Mouse (Mus musculus): ENCODE measurements around the gene Ccdc137.
A peak's percentile ranks its signal among the peaks of the same experiment; 100 is the strongest.
"Not testable (repeated sequence)": the region's sequence is repeated elsewhere in the genome, so short reads cannot be mapped to it uniquely, and the experiment has no call there.

Gene Ccdc137

DNA sequence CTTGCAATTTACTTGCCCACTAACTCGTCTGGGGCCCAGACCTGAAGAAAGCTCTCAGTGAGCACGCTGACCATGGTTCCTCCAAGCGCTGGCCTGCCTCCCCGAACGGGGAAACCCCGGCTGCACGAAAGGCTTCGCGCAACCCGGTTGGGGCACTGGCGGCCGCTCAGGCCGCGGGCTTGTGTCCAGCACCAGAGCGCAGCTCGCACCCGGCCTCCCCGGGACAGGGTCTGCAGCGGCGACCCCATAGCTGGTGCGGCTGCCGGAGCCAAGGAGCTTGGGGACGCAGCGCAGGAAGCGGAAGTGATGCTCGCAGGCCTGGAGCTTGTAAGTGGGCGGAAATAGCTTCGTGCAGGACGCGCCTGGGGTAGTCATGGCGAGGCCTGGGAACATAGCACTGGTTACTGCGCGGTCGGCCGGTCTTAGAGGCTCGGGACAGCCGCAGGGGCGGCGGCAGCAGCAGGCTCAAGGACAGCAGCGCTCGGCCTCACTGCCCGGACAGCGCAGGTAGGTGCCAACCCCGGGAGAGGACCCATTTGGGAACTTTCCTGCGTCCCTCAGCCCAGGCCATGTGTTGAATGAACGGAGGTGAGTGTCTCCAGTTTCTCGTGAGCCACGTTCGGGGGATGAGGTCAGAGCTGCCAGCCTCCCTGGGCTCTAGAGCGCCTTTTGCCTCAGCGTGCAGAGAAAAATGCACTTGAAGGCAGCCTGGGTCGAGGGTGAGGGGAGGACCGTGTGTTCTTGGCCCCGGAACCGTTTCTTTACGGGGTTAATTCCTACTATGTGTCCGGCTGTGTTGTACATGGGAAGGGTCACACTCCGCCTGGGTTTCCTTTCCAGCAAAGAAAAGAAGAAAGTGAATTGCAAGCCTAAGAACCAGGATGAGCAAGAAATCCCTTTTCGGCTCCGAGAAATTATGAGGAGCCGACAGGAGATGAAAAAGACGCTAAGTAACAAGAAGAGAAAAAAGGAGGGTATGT is at the start of gene Ccdc137, which contains the start of gene Oxld1:
Gene Ccdc137 (plus strand): TSS at position 344 of the 980 bp plus-strand sequence.
Gene Oxld1 (minus strand): TSS at position 297 of the 980 bp plus-strand sequence.
- DNase-seq: peak; percentile 83

DNA sequence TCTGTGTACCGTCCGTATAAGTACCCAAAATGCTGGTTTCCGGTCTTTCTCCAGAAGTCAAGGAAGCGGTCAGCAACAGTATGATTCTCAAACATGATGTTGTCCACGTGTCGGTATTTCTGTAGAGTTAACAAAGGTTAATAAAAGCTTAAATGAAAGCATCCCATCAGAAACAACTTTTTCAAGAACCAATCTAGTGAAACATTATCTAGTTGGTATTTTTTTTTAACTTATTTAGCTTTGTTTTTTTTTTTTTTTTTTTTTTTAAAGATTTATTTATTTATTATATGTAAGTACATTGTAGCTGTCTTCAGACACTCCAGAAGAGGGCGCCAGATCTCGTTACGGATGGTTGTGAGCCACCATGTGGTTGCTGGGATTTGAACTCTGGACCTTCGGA is 44.3 kb upstream of the Ccdc137 start:
- DNase-seq: not testable (repeated sequence)

DNA sequence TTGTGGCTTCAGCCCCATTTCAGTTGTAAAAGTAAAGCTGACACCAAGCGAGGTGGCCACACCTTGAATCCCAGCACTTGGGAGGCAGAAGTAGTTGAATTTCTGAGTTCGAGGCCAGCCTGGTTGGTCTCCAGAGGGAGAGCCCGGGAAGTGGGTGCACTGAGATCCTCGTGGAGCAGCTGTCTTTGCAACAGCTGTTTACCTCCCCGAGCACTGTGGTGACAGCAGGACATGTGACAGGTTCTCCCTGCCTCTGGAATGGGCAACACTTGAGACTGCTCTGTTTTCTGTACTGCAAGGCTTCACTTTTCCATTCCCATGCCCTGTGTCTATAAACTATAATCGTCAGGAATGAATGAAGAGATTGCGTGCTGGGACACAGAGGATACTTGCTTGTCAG is 40.1 kb upstream of the Ccdc137 start:
- no peak for DNase-seq

DNA sequence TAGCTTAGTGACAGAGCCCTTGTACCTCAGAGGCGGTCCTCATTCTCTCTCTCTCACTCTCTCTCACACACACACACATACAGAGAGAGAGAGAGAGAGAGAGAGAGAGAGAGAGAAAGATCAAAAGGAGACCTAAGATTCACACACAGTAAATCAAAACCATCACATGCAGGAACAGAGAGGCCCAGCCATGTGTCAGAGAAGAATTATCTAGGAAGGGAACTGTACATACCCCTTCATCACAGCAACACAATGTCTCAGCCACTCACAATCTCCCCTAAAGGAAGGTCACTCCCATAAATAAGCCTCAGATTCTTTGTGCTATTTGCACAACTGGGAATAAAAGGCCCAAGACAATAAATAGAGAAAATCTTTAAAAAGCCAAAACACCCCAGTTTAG is 39.3 kb upstream of the Ccdc137 start:
- no peak for DNase-seq

DNA sequence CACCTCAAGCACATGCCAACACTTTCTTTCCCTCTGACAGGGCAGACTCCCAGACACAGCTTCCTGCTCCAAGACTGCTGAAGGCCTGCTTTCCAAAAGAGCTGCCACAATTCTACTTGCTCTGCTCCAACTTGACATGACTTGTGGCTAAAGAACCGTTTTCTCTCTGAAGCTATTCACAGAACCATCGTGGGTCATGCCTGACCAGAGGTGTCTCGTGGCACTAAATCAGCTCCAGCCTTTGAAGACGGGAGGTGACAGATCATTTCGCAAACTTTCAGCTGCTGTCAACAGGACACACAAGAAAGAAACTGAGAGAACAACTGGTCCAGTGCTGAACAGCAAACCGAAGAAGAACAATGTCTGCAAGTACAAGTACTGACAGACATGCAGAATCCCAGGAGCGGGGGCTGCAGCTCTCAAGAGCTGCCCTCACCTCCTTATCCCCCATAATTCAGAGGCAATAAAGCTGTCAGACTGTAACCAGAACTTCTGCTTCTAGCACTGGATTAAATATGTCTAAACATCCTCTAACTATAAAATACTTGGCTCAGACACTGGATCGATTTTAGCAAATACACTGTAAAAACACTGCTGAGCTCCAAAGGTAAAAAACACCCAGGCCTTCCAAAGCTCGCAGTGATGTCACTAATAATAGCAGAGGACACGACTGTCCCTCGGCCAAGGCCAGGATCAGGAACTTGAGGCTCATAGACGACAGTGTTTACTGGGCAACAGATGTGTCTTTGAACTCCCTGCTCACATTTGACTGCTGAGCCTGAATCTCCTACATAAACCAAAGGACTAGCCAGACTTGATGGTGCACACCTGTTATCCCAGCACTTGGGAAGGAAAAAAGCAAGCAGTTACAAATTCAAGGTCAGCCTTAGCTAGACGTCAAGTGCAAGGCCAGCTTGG is 35.0 kb upstream of the Ccdc137 start:
- DNase-seq: no peak

DNA sequence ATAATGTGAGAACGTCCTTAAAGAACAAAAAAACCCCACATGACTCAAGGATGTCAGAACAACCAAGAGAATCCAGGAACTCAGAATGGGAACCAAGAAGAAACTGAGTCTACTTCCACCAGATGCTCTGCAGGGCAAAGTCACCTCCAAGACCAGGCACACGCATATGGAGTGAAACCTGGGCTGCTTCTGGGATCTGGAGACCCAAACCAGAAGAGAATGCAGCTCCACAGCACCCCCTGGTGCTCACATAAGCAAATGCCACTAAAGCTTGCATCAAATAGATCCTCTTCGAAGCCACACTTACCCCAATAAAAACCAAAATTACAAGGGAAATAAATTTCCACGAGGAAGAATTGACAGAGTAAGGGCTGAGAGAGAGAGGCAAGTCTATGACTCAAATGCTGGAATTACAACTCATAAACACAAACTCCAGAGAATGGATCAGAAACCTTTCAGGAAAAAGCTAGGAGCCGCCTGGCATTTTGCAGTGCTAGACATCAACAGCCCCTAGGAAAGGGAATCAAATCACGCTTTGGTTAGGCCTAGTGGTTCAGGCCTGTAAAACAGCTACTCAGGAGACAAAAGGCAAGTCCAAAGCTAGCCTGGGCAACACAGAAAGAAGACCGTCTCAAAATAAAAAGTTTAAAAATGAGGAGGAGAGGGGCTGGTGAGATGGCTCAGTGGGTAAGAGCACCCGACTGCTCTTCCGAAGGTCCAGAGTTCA is 34.2 kb upstream of the Ccdc137 start:
- DNase-seq: peak; percentile 78

DNA sequence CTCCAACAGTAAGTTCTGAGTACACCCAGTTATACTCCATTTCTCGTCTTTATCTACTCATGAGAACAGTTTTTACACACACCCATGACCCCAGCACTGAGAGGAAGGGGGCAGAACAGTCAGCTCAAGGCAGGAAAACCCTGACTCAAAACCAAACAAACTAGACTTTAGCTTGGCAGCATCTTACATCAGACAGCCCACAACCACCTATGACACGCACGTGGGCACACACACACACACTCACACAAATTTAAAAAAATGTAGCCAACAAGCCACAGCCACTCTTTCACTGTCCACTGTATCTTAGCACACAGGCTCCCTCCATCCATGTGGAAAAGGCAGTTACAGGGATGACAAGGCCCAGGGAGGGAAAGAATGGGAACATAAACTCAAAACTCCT is 31.2 kb upstream of the Ccdc137 start:
- no peak for DNase-seq

DNA sequence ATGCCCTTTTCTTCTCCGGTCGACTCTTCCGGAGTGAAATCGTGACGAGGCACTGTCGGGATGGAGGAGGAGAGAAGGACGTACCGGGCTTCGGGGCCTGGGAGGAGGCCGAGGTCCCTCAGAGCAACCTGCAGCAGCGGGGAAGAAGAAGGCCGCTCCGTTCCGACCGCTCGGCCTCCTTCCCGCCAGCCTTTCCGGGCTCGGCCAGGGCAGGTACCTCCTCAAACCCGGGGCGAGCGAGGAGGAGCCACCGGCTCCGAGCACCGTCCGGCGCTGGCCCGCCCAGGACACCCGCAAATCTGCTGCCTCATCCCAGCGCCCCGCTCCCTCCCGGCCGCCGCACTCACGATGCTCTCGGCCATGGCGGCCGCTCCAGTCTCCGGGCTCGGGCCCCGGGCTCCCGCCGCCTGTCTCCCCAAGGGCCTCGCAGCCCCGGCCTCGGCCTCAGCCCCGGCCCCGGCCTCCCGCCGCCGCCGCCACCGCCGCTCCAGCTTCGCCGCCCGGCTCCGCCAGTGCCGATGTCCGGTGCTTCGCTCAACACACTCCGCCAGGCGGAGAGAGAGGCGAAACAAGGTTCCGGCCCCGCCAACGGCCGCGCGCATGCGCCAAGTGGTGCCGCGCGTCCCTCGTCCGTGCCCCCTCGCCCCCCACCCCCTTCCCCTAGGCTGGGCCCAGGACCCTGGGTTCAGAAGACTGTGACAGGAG is 20.6 kb upstream of the Ccdc137 start, which contains the start of gene Nploc4:
Gene Nploc4 (minus strand): TSS at position 557 of the 705 bp plus-strand sequence.
- peak; percentile 93 for DNase-seq

DNA sequence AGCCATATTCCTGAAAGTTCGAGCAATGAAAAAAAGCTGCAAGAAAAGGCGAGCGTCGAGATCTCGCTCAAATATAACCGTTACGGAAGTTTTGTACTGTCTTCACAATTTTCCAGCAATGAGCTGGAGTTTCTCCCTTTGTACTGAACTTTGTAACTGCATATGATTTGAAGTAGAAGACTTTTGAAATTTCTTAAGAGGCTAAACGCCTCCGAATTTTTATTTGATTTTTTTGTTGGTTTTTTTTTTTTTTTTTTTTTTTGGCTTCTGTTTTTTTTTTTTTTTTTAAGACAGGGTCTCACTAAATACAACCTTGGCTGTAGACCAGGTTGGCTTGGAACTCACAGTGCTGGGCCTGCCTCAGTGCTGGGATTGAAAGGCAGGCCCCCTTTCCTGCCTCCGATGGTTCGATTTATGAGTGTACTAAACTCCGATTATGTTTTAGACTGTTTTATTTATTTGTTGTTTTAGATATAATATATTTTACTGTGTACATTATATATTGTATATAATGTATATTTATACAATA is 20.0 kb upstream of the Ccdc137 start:
- DNase-seq: no peak

DNA sequence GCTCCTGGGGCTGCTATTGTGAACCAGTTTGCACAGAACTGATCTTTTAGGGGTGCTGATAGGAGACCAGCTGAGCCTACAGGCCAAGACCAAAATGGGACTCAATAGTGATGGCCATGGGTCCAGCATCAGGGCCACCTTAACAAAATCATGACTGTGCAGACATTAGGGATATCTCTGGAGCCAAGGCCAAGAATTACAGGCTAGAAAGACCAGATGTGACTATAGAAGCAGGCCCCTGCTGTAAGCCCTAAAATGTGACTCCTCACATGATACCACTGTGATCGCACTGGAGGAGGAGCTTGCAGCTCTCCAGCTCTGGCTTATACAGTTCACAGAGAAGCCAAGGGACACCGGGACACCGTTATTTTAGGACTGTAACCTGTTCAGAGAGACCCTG is 15.6 kb upstream of the Ccdc137 start, which contains the start of gene Tspan10:
Gene Tspan10 (plus strand): TSS at position 301 of the 400 bp plus-strand sequence.
- DNase-seq: no peak

DNA sequence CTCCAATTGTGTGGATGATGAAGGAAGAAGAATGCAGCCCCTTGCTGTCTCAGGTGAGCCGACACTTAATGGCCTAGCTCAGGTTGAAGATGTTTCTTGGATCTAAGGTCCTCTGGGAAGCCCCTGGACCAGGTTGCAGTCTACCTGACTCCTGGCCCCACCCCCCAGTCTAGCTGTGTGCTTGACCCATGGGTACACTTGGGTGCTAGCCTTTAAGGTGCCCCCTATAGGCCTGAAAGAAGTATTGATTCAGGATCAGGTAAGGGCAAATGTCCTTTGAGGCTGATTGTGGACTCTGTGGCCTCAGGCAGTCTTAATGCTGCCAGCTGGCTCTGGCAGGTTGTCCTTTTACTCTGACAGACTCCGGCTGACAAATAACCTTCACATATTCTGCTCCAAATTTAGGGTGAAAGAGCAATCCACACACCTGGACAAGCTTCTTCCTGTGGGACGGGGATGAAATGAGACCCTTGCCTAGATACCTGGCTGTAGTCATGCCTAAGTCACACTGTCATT is 15.1 kb upstream of the Ccdc137 start:
- DNase-seq: no peak

DNA sequence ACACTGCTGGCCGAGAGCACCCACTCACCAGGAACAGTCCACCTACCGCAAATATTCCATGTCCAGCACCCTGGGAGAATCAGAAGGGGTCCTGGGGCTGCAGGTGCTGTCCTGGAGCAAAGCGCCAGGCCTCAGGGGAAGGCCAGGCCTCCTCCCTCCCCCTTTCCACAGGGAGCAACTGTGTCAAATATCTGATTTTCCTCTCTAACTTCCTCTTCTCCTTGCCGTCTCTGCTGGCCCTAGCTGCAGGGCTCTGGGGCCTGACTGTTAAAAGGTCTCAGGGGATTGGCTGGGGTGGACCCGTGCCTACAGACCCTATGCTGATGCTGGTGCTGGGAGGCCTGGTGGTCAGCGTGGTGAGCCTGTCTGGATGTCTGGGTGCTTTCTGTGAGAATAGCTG is 13.8 kb upstream of the Ccdc137 start:
- DNase-seq: no peak

DNA sequence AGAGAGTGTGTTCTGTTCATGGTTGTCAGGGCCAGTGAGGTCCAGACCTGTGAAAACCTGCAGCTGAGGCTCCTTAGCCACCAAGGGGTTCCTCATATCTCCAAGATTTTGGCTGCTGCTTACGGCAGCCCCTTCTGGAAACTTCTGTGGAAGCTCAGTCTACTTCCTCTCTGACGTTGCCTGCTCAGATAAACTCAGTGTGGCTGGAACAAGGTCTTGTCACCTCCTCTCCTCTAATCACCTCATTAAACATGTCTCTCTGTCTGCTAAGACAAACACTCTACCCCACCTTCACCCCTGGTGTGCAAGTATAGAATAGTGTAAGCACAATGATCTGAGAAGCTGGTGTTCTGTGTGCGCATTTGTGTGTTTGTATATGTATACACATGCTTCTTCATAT is 12.4 kb upstream of the Ccdc137 start:
- DNase-seq: no peak

DNA sequence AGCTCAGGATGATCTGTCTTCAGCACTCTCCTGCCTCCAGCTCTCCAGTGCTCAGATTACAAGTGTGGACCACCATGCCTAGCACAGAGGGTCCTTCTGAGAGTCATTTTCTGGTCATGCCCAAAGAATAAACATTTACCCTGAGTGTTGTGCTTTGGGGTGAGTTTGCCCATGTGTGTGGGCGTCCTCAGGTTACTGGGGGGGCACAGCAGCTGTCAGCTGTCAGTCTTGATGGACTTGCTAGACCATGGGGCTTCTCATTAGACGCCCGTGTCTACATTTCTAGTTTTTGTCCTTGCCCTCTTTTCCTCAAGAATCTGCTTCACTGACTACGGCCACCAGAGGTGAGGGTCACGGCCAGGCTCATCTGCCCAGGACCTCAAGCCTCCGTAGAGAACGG is 10.7 kb upstream of the Ccdc137 start:
- no peak for DNase-seq

DNA sequence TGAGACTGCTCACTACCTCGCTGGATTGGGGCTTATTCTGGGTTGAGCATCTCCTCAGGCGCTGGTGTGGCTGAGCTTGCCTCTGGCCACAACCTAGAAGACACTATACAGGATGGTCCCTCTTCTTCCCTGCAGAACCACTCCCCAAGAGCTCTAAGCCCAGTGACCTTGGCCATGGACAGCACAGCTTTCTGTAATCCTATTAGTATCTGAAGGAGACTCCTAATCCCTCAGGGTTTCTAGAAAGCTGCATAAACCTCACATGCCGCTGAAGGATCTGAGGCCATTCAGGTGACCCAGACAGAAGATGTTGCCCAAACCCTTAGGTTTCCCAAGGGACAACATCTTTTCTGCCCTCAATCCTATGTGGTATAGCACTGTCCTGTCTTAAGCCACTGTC is 5.7 kb upstream of the Ccdc137 start:
- DNase-seq: no peak

DNA sequence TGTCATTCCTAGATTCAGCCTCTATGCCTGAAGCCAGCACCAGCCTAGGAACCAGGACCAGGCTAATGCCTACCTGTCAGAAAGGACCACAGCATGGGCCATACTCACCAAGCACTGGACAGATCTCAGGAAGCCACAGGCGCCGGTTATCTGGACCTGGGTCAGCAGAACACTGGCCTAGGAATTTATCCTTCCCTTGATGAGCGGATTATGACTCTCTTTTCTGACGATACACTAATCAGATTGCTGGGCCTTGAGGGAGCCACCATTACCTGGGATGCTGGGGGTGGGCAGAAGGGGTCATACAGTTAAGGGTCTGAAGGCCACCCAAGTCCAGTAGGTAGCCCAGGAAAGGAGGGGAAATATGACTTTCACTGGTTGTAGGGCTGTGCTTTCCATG is 4.6 kb upstream of the Ccdc137 start, which contains the start of gene Pde6g:
Gene Pde6g (minus strand): TSS at position 195 of the 400 bp plus-strand sequence.
- no peak for DNase-seq

DNA sequence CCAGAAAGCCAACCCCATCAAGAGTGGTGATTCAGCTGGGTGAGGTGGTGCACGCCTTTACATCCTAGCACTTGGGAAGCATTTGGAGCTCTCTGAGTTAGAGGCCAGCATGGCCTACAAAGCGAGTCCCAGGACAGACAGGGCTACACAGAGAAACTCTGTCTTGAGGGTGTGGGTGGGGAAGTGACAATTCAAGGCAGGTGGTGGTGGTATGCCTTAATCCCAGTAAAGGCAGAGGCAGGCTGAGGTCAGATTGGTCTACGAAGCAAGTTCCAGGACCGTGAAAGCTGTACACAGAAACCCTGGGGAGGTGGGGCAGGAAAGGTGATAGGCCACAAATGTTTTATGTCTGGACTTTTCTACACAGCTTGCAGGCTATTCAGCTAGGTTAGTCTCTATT is 3.0 kb upstream of the Ccdc137 start:
- DNase-seq: no peak

DNA sequence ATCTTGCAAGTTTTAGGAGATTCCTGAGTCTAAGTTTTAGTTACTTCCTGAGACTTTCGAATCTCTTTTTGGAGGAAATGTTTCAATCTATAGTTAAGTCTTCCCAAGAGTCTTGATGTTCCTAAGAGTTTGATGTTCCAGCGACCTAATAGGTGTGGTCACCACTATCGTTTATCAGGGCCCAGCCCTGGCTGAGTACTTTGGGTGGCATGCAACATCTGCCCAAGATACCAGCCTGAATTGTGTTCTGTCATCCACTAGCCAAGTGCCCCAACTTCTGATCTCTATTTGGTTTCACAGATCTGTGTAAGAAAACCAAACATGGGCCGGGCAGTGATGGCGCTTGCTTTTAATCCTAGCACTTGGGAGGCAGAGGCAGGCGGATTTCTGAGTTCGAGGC is 2.5 kb upstream of the Ccdc137 start:
- DNase-seq: no peak

DNA sequence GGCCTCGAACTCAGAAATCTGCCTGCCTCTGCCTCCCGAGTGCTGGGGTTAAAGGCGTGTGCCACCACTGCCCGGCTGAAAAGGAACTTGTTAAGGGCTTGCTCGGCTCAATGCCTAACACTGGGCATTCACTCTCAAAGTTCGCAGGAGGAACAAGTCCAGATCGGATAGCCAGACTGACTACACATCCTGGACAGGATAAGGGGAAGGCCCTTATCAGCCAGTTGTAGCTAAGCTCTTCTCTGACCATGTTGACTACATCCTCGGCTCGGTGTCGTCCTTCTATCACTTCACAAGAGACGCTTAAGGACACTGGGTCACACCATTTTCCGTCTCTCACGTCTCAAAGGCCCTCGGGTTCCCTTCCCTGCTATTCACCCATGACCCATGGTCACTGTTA is 545 bp upstream of the Ccdc137 start:
- DNase-seq: no peak

DNA sequence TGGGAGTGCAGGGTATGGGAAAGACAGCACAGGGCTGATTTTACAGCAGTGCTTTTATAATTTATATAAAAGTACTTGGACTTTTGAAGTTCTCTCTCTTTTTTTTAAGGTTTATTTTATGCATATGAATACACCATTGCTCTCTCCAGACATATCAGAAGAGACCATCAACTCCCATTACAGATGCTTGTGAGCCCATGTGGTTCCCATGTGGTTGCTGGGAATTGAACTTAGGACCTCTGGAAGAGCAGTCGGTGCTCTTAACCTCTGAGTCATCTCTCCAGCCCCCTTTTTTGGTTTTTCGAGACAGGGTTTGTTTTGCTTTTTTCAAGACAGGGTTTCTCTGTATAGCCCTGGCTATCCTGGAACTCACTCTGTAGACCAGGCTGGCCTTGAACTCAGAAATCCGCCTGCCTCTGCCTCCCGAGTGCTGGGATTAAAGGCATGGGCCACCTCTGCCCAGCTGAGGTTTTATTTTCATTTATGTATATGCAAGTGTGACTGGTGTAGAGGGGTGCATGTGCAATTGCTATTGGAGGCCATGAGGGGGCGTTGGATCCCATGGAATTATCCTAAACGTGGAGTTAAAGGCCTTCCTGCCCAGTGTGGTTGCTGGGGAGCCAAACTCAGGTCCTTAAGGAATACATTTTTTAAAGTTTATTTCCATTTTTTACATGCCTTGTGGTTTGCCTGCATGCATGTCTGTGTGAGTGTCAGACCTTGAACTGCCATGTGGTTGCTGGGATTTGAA is 1.1 kb downstream of the Ccdc137 start:
- no peak for DNase-seq

DNA sequence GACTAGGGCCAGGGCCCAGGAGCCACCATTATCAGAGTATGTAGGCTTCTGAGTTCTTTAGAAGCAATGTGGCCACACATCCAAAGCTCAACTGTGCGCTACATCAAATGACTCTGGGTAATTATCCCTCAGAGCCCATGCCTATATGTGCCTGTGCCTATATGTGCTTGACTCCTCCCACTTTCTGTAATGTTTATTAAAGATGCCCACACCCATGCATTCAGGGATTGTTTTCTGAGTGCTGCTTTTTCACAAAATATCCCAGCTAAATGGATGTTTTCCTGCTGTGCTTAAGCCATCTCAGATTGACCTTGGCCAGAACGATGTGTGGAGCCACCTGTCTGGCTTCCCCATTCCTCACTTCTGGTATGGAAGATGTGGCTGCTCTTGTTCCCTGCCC is 5.6 kb downstream of the Ccdc137 start:
- no peak for DNase-seq
